Mouse (Mus musculus) limb, embryonic 10.5 days (tissue): ENCODE results near the gene Ttc6. TPM values are rescaled to one million over a fixed set of nuclear protein-coding genes. Genes with fewer than 3 reads are reported as not detected.
A peak's percentile ranks its signal among the peaks of the same experiment; 100 is the strongest.

ENCODE experiments used
- DNase-seq: peaks from one replicate; pipeline ENCODE4 v3.0.0-alpha.2; 2017; ENCODE audit warnings: low spot score
- H3K27ac ChIP-seq: fragments of 300-500 bp; sonication (generic); 2 replicates; pipeline ENCODE4 v1.5.1; 2016; ENCODE audit warnings: mild to moderate bottlenecking
- H3K27me3 ChIP-seq: fragments of 300-500 bp; sonication (generic); 2 replicates; pipeline ENCODE4 v1.6.1; 2016; ENCODE audit warnings: low read depth, mild to moderate bottlenecking; ENCODE audit not compliant: poor library complexity, severe bottlenecking
- H3K36me3 ChIP-seq: fragments of 300-500 bp; sonication (generic); 2 replicates; pipeline ENCODE4 v1.6.1; 2016; ENCODE audit warnings: mild to moderate bottlenecking, moderate library complexity
- H3K4me1 ChIP-seq: fragments of 300-500 bp; sonication (generic); 2 replicates; pipeline ENCODE4 v1.6.1; 2016
- H3K4me3 ChIP-seq: fragments of 300-500 bp; sonication (generic); 2 replicates; pipeline ENCODE4 v1.5.1; 2016; ENCODE audit warnings: mild to moderate bottlenecking, moderate library complexity
- H3K9me3 ChIP-seq: fragments of 300-500 bp; sonication (generic); replicated peaks from 2 replicates; pipeline ENCODE4 v1.6.1; 2016; ENCODE audit warnings: mild to moderate bottlenecking
- WGBS: fragments of 180-500 bp; shearing (Covaris S2); methylation state at CpG from one replicate; pipeline ENCODE4 v1.1.7; 2016; 5-methylcytosine and 5-hydroxymethylcytosine counted together
- polyA plus RNA-seq: library from polyadenylated mRNA; unstranded; fragments of >200 nt; fragmentation: Nextera tagmentation; extraction: Ambion mirVana; gene quantifications from 2 replicates; pipeline ENCODE4 v1.2.1, GENCODE M21; 2016

Ttc6 gene
- polyA plus RNA-seq, 1 experiment from 2014 or later: 0.05 TPM

DNA sequence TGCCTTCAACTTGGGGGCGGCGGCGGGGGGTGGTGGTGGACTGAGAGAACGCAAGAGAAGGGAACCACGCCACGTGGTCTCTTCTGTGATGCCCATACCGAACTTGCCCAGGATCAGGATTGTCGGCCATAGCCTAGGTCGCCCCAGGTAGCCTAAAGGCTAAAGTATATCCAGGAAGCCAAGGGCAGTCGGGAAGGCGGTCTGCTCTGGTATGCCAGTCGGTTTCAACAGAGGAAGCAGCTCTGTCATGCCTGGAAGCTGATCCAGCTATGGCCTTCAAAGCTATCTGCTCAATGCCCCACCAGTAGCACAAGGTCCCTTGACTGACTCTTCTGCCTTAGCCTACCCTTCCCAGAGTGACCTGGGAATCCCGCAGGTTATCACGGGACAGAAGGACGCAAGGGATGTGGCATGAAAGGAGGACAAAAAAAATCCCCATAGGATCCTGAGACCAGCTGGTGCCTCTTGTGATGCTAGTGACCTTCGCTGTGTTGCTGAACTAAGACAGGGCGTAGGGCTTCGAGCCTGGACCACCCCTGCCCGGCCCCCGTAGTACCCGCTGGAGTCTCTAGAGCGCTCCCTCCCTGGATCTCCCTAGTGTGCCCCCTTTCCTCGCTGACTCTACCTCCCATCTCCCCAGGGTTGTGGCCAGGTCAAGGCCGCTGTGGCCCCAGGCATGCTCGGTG lies 14.8 kb upstream of the Ttc6 start:
- no peaks in the 10 kb centered on the region for H3K9me3 ChIP-seq
- no peak overlapping the region for H3K27ac ChIP-seq
- WGBS: 1% methylated on average over 25 of the region's 25 CpGs
- H3K36me3 ChIP-seq: no peaks in the 10 kb centered on the region
- no peak overlapping the region for H3K4me3 ChIP-seq
- DNase-seq: peak; percentile 50
- peaks cover 36% of the 10 kb centered on the region for H3K4me1 ChIP-seq
- peaks cover 100% of the 10 kb centered on the region for H3K27me3 ChIP-seq

DNA sequence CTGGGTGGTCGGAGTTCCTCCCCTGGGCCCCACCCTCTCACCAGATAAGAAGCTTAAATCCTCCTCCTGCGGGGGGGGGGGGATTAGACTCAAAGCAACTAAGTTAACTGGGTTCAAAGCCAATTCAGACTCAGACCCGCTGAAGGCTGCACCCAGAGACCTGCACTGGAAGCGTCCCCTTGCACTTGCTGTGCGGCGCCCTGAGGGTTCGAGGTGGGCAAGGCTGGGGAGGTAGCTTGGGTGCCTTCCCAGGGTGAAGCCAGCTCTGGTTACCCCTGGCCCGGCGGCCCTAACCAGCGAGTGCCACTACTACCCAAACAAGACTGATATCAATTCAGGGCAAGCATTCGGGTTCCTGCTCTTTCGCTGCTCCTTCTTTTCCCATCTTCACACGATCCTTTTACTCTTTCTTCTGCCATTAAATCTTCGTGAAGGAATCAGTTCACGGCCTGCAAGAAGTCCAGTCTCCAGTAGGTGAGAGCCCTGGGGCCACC lies 14.2 kb upstream of the Ttc6 start:
- peak; percentile 50 for DNase-seq
- peaks cover 100% of the 10 kb centered on the region for H3K27me3 ChIP-seq
- no peaks in the 10 kb centered on the region for H3K9me3 ChIP-seq
- H3K4me1 ChIP-seq: peaks cover 36% of the 10 kb centered on the region
- no peak overlapping the region for H3K27ac ChIP-seq
- H3K36me3 ChIP-seq: no peaks in the 10 kb centered on the region
- H3K4me3 ChIP-seq: no peak overlapping the region
- WGBS: 2% methylated on average over 15 of the region's 15 CpGs

DNA sequence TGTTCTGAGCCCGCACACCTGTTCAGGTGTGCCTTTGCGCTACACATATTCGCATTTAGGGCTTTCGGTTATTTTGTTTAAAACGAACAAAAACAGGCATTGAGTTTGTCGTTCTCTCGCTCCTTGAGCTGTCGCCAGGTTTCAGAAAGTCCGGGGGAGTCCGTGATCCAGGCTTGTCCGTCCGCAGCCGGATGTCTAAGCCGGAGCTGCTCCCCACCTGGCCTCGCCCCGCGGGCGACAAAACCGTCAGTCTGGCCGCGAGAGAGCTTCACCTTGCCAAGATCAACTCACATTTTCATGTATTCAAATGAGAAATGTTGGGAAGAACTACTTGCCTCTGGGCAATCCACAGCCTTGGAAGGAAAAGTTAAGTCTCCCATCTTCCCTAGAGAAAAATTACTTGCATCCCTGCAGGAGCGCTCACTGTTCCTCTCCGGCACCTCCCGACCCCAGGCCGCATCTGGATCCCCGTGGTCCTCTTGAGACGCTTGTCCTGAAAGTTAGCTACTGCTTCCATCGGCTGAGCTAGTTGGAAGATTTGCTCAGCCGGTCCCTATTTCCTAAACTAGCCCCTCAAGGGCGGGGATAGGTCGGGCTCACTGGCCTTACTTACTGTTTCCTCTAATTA lies 13.6 kb upstream of the Ttc6 start:
- no peaks in the 10 kb centered on the region for H3K36me3 ChIP-seq
- WGBS: under 1% methylated on average over 31 of the region's 31 CpGs
- H3K27me3 ChIP-seq: peaks cover 100% of the 10 kb centered on the region
- peaks cover 33% of the 10 kb centered on the region for H3K4me1 ChIP-seq
- H3K4me3 ChIP-seq: no peak overlapping the region
- no peak for DNase-seq
- no peak overlapping the region for H3K27ac ChIP-seq
- H3K9me3 ChIP-seq: no peaks in the 10 kb centered on the region

DNA sequence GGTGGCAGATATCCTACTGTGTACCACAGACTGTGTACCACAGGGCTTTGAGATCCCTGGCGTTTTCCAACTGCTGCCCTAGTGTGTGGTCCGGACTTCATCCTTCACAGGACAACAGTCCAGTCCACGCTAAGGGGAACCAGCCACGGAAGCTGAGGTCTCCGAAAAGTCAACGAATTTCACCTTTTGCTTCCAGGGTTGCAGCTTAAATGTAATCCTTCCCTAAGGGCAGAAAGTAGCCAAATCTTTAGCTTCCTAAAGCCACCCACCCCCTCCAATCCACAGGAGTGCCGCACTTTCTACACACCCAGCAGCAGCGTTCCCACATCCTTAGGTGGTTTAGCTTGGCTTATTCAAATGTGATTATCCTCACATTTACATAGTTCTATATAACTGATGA lies 13.0 kb upstream of the Ttc6 start:
- no peak overlapping the region for H3K27ac ChIP-seq
- H3K4me1 ChIP-seq: peaks cover 28% of the 10 kb centered on the region
- H3K27me3 ChIP-seq: peaks cover 100% of the 10 kb centered on the region
- no peaks in the 10 kb centered on the region for H3K36me3 ChIP-seq
- no peaks in the 10 kb centered on the region for H3K9me3 ChIP-seq
- no peak for DNase-seq
- no peak overlapping the region for H3K4me3 ChIP-seq
- WGBS: 4% methylated on average over 8 of the region's 8 CpGs

DNA sequence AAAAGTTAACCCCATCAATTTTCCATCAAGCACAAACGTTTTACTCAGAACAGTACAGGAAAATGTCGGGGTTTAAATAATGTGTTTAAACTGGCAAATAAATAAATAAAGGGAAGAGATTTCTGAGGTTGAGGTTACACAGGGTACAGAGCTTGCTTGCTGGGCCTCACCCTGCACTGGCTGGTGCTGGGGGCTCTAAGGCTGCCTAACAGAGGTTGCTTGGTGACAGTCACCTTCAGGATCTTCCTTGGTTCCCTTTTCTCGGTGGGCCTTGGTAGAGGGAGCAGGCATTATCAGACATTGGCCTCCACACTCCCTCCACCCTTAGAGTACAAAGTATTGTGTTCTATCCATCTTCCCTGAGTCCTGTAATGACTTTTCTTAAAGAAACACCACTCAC lies 11.6 kb upstream of the Ttc6 start:
- DNase-seq: no peak
- Histone ChIP-seq H3K4me1 (peaks cover 19% of the 10 kb centered on the region), H3K27ac (no peak overlapping the region), H3K4me3 (no peak overlapping the region), H3K27me3 (peaks cover 92% of the 10 kb centered on the region), H3K9me3 (no peaks in the 10 kb centered on the region), H3K36me3 (no peaks in the 10 kb centered on the region)
- WGBS: 13% methylated on average over 3 of the region's 3 CpGs

DNA sequence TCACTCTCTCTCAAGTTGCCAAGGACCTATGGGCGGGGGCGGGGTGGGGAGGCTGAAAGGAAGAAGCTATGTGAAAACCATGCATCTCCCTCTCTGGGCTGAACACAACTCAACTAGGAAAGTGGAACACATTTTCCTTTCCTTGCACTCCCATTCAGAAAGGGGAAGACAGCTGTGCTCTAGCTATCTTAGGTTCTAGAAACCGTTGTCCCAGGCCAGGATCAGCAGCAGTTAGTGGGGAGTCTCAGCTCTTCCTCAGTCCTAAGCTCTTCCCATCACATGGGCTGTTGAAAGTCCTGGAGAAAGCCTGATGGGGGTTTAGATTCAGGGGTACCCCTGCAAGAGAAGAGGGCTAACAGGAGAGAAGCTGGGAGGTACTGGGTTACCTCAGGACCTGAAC lies 9.8 kb upstream of the Ttc6 start:
- Histone ChIP-seq H3K36me3 (no peaks in the 10 kb centered on the region), H3K4me1 (peaks cover 10% of the 10 kb centered on the region; the same call in 1 of the 2 replicates), H3K27ac (no peak overlapping the region), H3K4me3 (no peak overlapping the region), H3K9me3 (no peaks in the 10 kb centered on the region), H3K27me3 (peaks cover 74% of the 10 kb centered on the region)
- DNase-seq: no peak
- WGBS: 33% methylated on average over 3 of the region's 3 CpGs

DNA sequence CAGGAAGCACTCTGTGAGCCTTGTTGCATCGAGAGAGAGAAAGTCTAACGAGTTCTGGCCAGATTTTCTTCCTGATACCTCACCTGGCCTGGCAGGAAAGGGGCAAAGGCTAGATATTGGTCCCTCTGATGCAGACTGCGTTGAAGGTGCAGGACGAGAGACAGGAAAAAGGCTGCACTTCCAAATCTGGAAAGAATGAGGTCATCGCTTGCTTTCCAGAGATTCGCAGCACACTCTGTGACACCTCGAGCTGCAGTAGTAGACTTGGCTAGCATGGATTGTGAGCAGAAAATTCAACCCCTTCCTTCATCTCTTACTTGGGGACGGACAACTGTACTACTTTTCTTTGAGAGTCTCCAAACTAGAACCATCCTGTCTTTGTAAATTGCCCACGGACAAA lies 7.9 kb downstream of the Ttc6 start:
- Histone ChIP-seq H3K27me3 (peaks cover 51% of the 10 kb centered on the region), H3K36me3 (no peaks in the 10 kb centered on the region)

DNA sequence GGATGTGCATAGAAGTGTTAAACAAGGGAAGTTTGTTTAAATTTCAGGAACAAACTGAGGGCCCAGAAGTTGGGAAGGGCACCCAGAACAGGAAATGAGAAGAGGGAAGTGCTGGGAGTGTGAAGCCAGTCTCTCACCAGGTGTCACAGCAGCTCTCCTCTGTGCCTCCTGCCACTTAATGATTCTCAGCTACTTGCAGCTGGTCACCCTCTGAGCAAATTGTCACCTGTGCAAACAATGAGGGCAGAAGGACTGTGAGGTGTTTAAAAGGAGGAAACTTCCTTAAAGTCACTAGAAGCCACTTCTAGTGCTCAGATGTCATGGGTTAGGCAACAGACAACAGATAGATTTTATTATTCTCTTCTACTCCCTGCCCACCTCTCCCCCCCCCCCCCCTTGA lies 8.5 kb downstream of the Ttc6 start:
- no peak for DNase-seq
- peaks cover 7% of the 10 kb centered on the region for H3K4me1 ChIP-seq
- peaks cover 58% of the 10 kb centered on the region for H3K27me3 ChIP-seq
- no peak overlapping the region for H3K4me3 ChIP-seq
- no peaks in the 10 kb centered on the region for H3K36me3 ChIP-seq
- H3K27ac ChIP-seq: no peak overlapping the region
- no peaks in the 10 kb centered on the region for H3K9me3 ChIP-seq

More for the DNA sequence above, 7.9 kb downstream of the Ttc6 start:
- Histone ChIP-seq H3K4me3 (no peak overlapping the region), H3K27ac (no peak overlapping the region), H3K4me1 (peaks cover 7% of the 10 kb centered on the region), H3K9me3 (no peaks in the 10 kb centered on the region)
- DNase-seq: no peak
- WGBS: 28% methylated on average over 9 of the region's 9 CpGs

DNA sequence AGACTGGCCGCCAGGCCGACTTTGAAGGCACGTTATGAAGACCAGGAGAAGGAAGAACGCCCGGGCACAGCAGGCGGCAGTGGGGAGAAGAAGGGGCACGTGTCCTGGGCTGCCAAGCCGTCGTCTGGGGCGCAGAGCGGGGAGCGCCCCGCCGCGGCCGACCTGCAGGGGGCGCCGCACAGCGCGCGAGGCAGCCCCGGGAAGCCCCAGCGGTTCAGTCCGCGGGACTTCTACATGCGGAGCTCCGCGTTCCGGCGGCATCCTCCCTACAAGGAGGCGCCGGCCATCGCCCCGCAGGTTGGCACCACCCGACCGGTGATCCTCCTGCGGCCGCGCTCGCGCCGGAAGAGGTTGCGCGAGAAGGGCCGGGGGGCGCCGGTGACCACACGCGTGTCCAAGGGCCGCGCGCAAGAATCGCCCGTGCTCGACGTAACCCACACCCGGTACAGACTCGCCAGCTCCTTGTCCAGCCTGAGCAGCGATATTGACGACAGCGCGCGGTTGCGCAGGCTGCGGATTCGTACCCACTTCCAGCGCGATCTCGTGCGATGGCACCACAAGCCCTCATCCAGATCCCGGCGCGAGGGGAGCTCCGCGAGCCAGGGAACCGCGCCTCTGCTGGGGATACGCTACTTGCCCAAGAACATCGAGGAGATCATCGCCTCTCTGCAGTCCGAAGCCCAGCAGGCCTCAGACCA lies 12.2 kb downstream of the Ttc6 start:
- H3K4me1 ChIP-seq: peaks cover 7% of the 10 kb centered on the region
- H3K36me3 ChIP-seq: no peaks in the 10 kb centered on the region
- H3K9me3 ChIP-seq: no peaks in the 10 kb centered on the region
- H3K27ac ChIP-seq: peak overlapping the region; percentile 74
- H3K27me3 ChIP-seq: peaks cover 62% of the 10 kb centered on the region
- peak overlapping the region; percentile 64 for H3K4me3 ChIP-seq
- 3% methylated on average over 81 of the region's 81 CpGs for WGBS
- DNase-seq: peak; percentile 73

DNA sequence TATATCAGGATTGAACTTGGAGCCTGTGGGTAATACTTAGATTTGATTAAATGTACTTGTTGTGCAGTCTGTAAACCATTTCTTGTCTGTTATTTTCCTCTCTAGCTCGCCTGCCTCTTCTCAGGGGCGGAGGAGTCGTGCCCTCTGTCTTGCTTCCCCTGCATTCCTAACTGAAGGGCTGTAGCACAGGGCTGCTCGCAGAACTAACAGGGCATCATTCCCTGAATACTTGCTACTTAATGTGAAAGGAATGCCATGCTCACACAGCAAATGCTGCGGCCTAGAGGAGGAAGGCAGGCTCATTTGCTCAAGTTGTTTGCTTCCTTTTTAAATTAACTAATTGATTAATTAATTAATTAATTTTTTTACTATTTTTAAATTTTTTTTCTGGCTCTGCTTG lies 43.7 kb downstream of the Ttc6 start:
- Histone ChIP-seq H3K4me1 (no peaks in the 10 kb centered on the region), H3K27ac (no peak overlapping the region), H3K4me3 (no peak overlapping the region), H3K36me3 (no peaks in the 10 kb centered on the region), H3K27me3 (no peaks in the 10 kb centered on the region), H3K9me3 (no peaks in the 10 kb centered on the region)
- 70% methylated on average over 5 of the region's 5 CpGs for WGBS
- DNase-seq: no peak

DNA sequence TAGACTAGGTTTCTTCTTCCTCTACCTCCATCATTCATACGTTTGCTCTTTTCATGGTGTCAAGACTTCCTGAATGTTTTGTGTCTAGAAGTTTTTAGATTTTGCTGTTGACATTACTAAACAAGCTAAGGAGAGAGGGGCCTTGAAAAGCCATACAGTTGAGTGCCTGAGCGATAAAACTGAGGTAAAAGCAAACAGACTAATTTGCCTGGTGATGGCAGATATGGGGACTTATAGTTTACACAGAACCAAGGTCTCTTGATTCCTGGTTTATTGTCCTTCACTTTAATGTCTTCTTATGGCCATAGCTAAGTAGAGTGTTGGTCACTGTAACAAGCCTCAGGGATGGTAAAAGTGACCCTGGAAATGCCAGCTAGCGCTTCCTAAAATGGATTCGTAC lies 51.2 kb downstream of the Ttc6 start:
- Histone ChIP-seq H3K4me3 (no peak overlapping the region), H3K4me1 (no peaks in the 10 kb centered on the region), H3K27me3 (no peaks in the 10 kb centered on the region), H3K27ac (no peak overlapping the region), H3K9me3 (no peaks in the 10 kb centered on the region), H3K36me3 (no peaks in the 10 kb centered on the region)
- 90% methylated on average over 4 of the region's 4 CpGs for WGBS
- no peak for DNase-seq

DNA sequence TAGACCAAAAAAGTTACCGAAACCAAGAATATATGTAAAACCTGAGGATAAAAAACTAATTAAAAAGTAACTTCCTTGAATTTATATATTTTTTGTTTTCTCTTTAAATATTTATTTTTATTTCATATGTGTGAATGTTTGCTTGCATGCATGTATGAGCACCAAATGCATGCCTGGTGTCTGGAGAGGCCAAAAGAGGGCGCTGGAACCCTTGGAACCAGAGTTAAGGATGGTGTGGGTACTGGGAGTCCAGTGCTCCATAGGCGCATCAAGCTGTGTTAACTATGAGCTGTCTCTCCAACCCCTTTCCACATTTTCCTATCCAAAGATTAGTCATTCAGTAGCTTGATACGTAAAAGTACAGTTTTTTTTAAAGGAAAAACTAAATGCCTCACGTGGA lies 58.1 kb downstream of the Ttc6 start:
- Histone ChIP-seq H3K27ac (no peak overlapping the region), H3K27me3 (no peaks in the 10 kb centered on the region), H3K4me3 (no peak overlapping the region), H3K36me3 (no peaks in the 10 kb centered on the region), H3K9me3 (no peaks in the 10 kb centered on the region), H3K4me1 (no peaks in the 10 kb centered on the region)
- WGBS: 65% methylated on average over 5 of the region's 5 CpGs
- no peak for DNase-seq

DNA sequence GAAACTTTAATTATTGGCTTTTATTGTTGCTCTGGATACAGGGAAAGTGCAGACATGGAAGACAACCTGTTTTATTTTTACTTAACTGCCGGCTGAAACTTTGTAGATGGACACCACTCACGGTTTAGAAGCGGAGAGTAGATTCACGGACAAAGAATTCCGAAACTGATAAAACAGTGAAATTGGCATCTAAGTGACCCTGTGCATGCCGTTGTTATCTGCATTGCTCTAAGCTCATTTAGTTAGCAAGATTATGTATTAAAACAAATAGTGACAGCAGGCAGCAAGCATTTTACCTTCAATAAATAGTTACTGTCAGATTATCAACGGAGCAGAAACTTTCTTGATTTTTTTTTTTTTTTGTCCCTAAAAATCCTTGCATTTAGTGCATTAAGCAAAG lies 59.4 kb downstream of the Ttc6 start:
- no peak for DNase-seq
- WGBS: 82% methylated on average over 7 of the region's 7 CpGs
- H3K27me3 ChIP-seq: no peaks in the 10 kb centered on the region
- no peak overlapping the region for H3K4me3 ChIP-seq
- H3K4me1 ChIP-seq: no peaks in the 10 kb centered on the region
- no peaks in the 10 kb centered on the region for H3K36me3 ChIP-seq
- no peak overlapping the region for H3K27ac ChIP-seq
- no peaks in the 10 kb centered on the region for H3K9me3 ChIP-seq
